Mouse (Mus musculus) ES-E14 (cell line): ENCODE data around the gene Fam124b.

ENCODE experiments used
- CHD2 ChIP-seq: IDR thresholded peaks from 2 replicates; pipeline ENCODE4 v1.6.1; 2014; ENCODE audit warnings: mild to moderate bottlenecking, low read depth, low read length, inconsistent platforms
- HCFC1 ChIP-seq: IDR thresholded peaks from 2 replicates; pipeline ENCODE4 v1.6.1; 2012; ENCODE audit warnings: low read length, inconsistent platforms, borderline replicate concordance; ENCODE audit not compliant: insufficient read depth
- MAFK ChIP-seq: IDR thresholded peaks from 2 replicates; pipeline ENCODE4 v1.6.1; 2014; ENCODE audit warnings: mild to moderate bottlenecking, low read depth, low read length, inconsistent platforms; ENCODE audit not compliant: insufficient read depth
- ZC3H11A ChIP-seq: IDR thresholded peaks from 2 replicates; pipeline ENCODE4 v1.6.1; 2012; ENCODE audit warnings: low read depth, mild to moderate bottlenecking, inconsistent platforms, low read length, borderline replicate concordance

GRCm38 (mm10) chr1:80221151-80221550 is 2.9 kb upstream of the Fam124b start:
- TF ChIP-seq MAFK (no peak), CHD2 (no peak), HCFC1 (no peak), ZC3H11A (no peak)
